Mouse (Mus musculus) ES-E14 (cell line): ENCODE measurements around the gene 4930503B20Rik. TPM values are rescaled to one million over a fixed set of nuclear protein-coding genes. Genes with fewer than 3 reads are reported as not detected.

Experiments
- DNase-seq: peaks from one replicate; pipeline ENCODE4 v3.0.0-alpha.2; 2013; ENCODE audit warnings: low read depth, low spot score
- H3K27ac ChIP-seq: 2 replicates; pipeline ENCODE4 v1.5.1; 2012; ENCODE audit warnings: low read depth, mild to moderate bottlenecking, low read length, moderate library complexity, mixed read lengths; ENCODE audit not compliant: poor library complexity, insufficient read depth, severe bottlenecking
- H3K36me3 ChIP-seq: 2 replicates; pipeline ENCODE4 v1.6.1; 2012; ENCODE audit warnings: mild to moderate bottlenecking, low read length, moderate library complexity, mixed read lengths; ENCODE audit not compliant: control insufficient read depth, poor library complexity, insufficient read depth, severe bottlenecking
- H3K4me1 ChIP-seq, 2 experiments: fragments of 150-350 bp in 1 of 2; sonication (generic) in 1 of 2; 2 replicates each; pipeline ENCODE4 v1.6.1; 2012; ENCODE audit warnings: low read length in 2 of 2, mild to moderate bottlenecking in 1 of 2, mixed read lengths in 1 of 2; ENCODE audit not compliant: control insufficient read depth in 2 of 2, insufficient read depth in 2 of 2, poor library complexity in 1 of 2
- H3K4me3 ChIP-seq, 2 experiments: fragments of 150-350 bp in 1 of 2; sonication (generic) in 1 of 2; 2 replicates each; pipeline ENCODE4 v1.5.1; 2012; ENCODE audit warnings: low read length in 2 of 2, low read depth in 1 of 2, mild to moderate bottlenecking in 1 of 2, mixed read lengths in 1 of 2; ENCODE audit not compliant: insufficient read depth in 1 of 2, poor library complexity in 1 of 2, severe bottlenecking in 1 of 2
- H3K9ac ChIP-seq: 2 replicates; pipeline ENCODE4 v1.6.1; 2012; ENCODE audit warnings: low read depth, mild to moderate bottlenecking, low read length, mixed read lengths; ENCODE audit not compliant: poor library complexity, insufficient read depth, severe bottlenecking
- H3K9me3 ChIP-seq: fragments of 150-350 bp; sonication (generic); 2 replicates; pipeline ENCODE4 v1.6.1; 2012; ENCODE audit warnings: low read depth, mild to moderate bottlenecking, low read length; ENCODE audit not compliant: control insufficient read depth, insufficient read depth
- CHD2 ChIP-seq: IDR thresholded peaks from 2 replicates; pipeline ENCODE4 v1.6.1; 2014; ENCODE audit warnings: mild to moderate bottlenecking, low read depth, low read length, inconsistent platforms
- HCFC1 ChIP-seq: IDR thresholded peaks from 2 replicates; pipeline ENCODE4 v1.6.1; 2012; ENCODE audit warnings: low read length, inconsistent platforms, borderline replicate concordance; ENCODE audit not compliant: insufficient read depth
- MAFK ChIP-seq: IDR thresholded peaks from 2 replicates; pipeline ENCODE4 v1.6.1; 2014; ENCODE audit warnings: mild to moderate bottlenecking, low read depth, low read length, inconsistent platforms; ENCODE audit not compliant: insufficient read depth
- ZC3H11A ChIP-seq: IDR thresholded peaks from 2 replicates; pipeline ENCODE4 v1.6.1; 2012; ENCODE audit warnings: low read depth, mild to moderate bottlenecking, inconsistent platforms, low read length, borderline replicate concordance
- ZNF384 ChIP-seq: IDR thresholded peaks from 2 replicates; pipeline ENCODE4 v1.6.1; 2012; ENCODE audit warnings: low read depth, low read length, inconsistent platforms
- in situ Hi-C, 2 experiments: fragments of 600-800 bp; cut with MboI; formaldehyde crosslinking; loops; one replicate each; pipeline ENCODE4 v1.15.1; 2025; ENCODE audit warnings: low sequenced_read_pairs in 2 of 2, inconsistent platforms in 1 of 2; ENCODE audit not compliant: unreplicated experiment in 2 of 2
- total RNA-seq: library from RNA; depleted of rRNA; stranded (reverse); fragments of 300-350 nt; gene quantifications from 2 replicates; pipeline ENCODE4 v1.2.3, GENCODE M21; 2012

4930503B20Rik gene
- total RNA-seq, 1 experiment: not detected

- Histone ChIP-seq H3K9ac (no peak overlapping the region), H3K4me3 (no peak overlapping the region), H3K27ac (no peak overlapping the region), H3K9me3 (no peaks in the 10 kb centered on the region), H3K36me3 (no peaks in the 10 kb centered on the region), H3K4me1 (no peaks in the 10 kb centered on the region)
- TF ChIP-seq CHD2: no peak
- TF ChIP-seq MAFK: no peak
- TF ChIP-seq ZNF384: no peak
- in situ Hi-C loops: no loop called here
- no peak for DNase-seq
Observed at GRCm38 (mm10) chr3:146671121-146671520, 20.0 kb upstream of the 4930503B20Rik start.

- Histone ChIP-seq H3K4me3 (no peak overlapping the region), H3K27ac (no peak overlapping the region), H3K4me1 (no peaks in the 10 kb centered on the region), H3K9me3 (no peaks in the 10 kb centered on the region), H3K36me3 (no peaks in the 10 kb centered on the region), H3K9ac (no peak overlapping the region)
- in situ Hi-C loops: no loop called here
- TF ChIP-seq MAFK: no peak
- TF ChIP-seq ZNF384: no peak
- DNase-seq: no peak
Observed at GRCm38 (mm10) chr3:146661907-146662306, 10.8 kb upstream of the 4930503B20Rik start.

GRCm38 (mm10) chr3:146661001-146661400 is 9.9 kb upstream of the 4930503B20Rik start:
- Histone ChIP-seq H3K36me3 (no peaks in the 10 kb centered on the region), H3K27ac (no peak overlapping the region), H3K4me3 (no peak overlapping the region), H3K9ac (no peak overlapping the region), H3K9me3 (no peaks in the 10 kb centered on the region), H3K4me1 (no peaks in the 10 kb centered on the region)
- TF ChIP-seq MAFK: no peak
- no peak for TF ChIP-seq CHD2
- no peak for TF ChIP-seq ZNF384
- TF ChIP-seq ZC3H11A: no peak
- TF ChIP-seq HCFC1: no peak
- in situ Hi-C loops: no loop called here
- no peak for DNase-seq

GRCm38 (mm10) chr3:146659321-146659720 is 8.2 kb upstream of the 4930503B20Rik start:
- no peaks in the 10 kb centered on the region for H3K36me3 ChIP-seq
- TF ChIP-seq CHD2: no peak
- TF ChIP-seq HCFC1: no peak
- TF ChIP-seq ZC3H11A: no peak
- no peak for TF ChIP-seq MAFK
- TF ChIP-seq ZNF384: no peak
- H3K9me3 ChIP-seq: no peaks in the 10 kb centered on the region
- no peak overlapping the region for H3K4me3 ChIP-seq
- no peak for DNase-seq
- H3K9ac ChIP-seq: no peak overlapping the region
- H3K4me1 ChIP-seq: no peaks in the 10 kb centered on the region
- in situ Hi-C loops: no loop called here
- H3K27ac ChIP-seq: no peak overlapping the region

- no peak overlapping the region for H3K9ac ChIP-seq
- no peak for DNase-seq
- no peak overlapping the region for H3K27ac ChIP-seq
- H3K9me3 ChIP-seq: no peaks in the 10 kb centered on the region
- no peaks in the 10 kb centered on the region for H3K4me1 ChIP-seq
- no peaks in the 10 kb centered on the region for H3K36me3 ChIP-seq
- no peak for TF ChIP-seq MAFK
- no peak for TF ChIP-seq CHD2
- TF ChIP-seq ZC3H11A: no peak
- TF ChIP-seq ZNF384: no peak
- no peak for TF ChIP-seq HCFC1
- in situ Hi-C loops: no loop called here
- H3K4me3 ChIP-seq: no peak overlapping the region
Observed at GRCm38 (mm10) chr3:146658061-146658639, 7.0 kb upstream of the 4930503B20Rik start.
